Mouse (Mus musculus) olfactory bulb, adult 2 months (tissue): ENCODE measurements around the gene Cask.

Source experiments
- CTCF ChIP-seq: fragments of 200-500 bp; IDR thresholded peaks from 2 replicates; pipeline ENCODE4 v1.5.1; 2012; ENCODE audit warnings: low read depth, mild to moderate bottlenecking, low read length, moderate library complexity; ENCODE audit not compliant: insufficient read depth
- POLR2A ChIP-seq: fragments of 200-500 bp; IDR thresholded peaks from 2 replicates; pipeline ENCODE4 v1.6.1; 2012; ENCODE audit warnings: mild to moderate bottlenecking, low read depth, low read length, moderate library complexity; ENCODE audit not compliant: insufficient read depth

GRCm38 (mm10) chrX:13552288-13552687 lies 298.9 kb downstream of the Cask start:
- TF ChIP-seq POLR2A (no peak), CTCF (no peak)
